Mouse (Mus musculus): ENCODE data around the gene Mark3. TPM values are rescaled to one million over a fixed set of nuclear protein-coding genes. Genes with fewer than 3 reads are reported as not detected.
"Not testable (repeated sequence)": the region's sequence is repeated elsewhere in the genome, so short reads cannot be mapped to it uniquely, and the experiment has no call there.

Mark3 gene
- polyA plus RNA-seq, 1 experiment from 2014 or later, result 25.7 TPM

GRCm38 (mm10) chr12:111538292-111539040 lies 35.9 kb upstream of the Mark3 start:
- H3K4me2 ChIP-seq, result peak overlapping the region; percentile 93
- H3K9ac ChIP-seq, result peak overlapping the region; percentile 99
- WGBS, result under 1% methylated on average over 100 of the region's 111 CpGs
- no peaks in the 10 kb centered on the region for H3K27me3 ChIP-seq (replicated peaks)
- peak overlapping the region; percentile 82 for H3K4me3 ChIP-seq
- H3K9me3 ChIP-seq, result no peaks in the 10 kb centered on the region
- ATAC-seq (ENCODE audit: extremely low read depth, insufficient number of reproducible peaks, low FRiP score, low TSS enrichment), result peak; percentile 78
- peaks cover 46% of the 10 kb centered on the region for H3K36me3 ChIP-seq
- H3K27ac ChIP-seq (replicated peaks), result peak overlapping the region; percentile 98
- H3K4me1 ChIP-seq, result peaks cover 56% of the 10 kb centered on the region

GRCm38 (mm10) chr12:111539041-111539345 lies 35.3 kb upstream of the Mark3 start:
- H3K4me1 ChIP-seq, result peaks cover 56% of the 10 kb centered on the region
- H3K4me2 ChIP-seq, result peak overlapping the region; percentile 93
- WGBS, result under 1% methylated on average over 18 of the region's 18 CpGs
- peak overlapping the region; percentile 98 for H3K27ac ChIP-seq (replicated peaks)
- H3K9ac ChIP-seq, result peak overlapping the region; percentile 99
- H3K9me3 ChIP-seq, result no peaks in the 10 kb centered on the region
- H3K36me3 ChIP-seq, result peaks cover 51% of the 10 kb centered on the region
- peak overlapping the region; percentile 82 for H3K4me3 ChIP-seq
- H3K27me3 ChIP-seq (replicated peaks), result no peaks in the 10 kb centered on the region
- no peak for ATAC-seq (ENCODE audit: extremely low read depth, insufficient number of reproducible peaks, low FRiP score, low TSS enrichment)

DNA sequence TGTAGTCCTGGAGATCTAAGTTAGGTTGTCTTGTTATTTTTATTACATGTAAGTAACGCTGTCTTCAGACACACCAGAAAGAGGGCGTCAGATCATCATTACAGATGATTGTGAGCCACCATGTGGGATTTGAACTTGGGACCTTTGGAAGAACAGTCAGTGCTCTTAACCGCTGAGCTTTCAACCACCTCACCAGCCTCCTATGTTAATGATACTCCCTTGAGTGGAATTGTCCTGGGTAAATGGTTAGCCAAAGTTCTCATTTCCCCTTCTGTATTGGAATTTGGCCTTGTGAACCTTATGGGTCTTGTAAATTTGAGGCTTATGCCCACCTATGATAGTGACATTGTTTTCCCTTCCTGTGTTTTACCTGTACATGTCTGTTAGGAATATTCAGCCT lies 27.3 kb upstream of the Mark3 start:
- 84% methylated on average over 3 of the region's 3 CpGs for WGBS
- no peak overlapping the region for H3K27ac ChIP-seq (replicated peaks)
- no peak for ATAC-seq (ENCODE audit: extremely low read depth, insufficient number of reproducible peaks, low FRiP score, low TSS enrichment)
- H3K9ac ChIP-seq, result no peak overlapping the region
- H3K9me3 ChIP-seq, result no peaks in the 10 kb centered on the region
- no peak overlapping the region for H3K4me3 ChIP-seq
- peaks cover 65% of the 10 kb centered on the region for H3K36me3 ChIP-seq
- no peaks in the 10 kb centered on the region for H3K4me1 ChIP-seq
- H3K27me3 ChIP-seq (replicated peaks), result no peaks in the 10 kb centered on the region
- H3K4me2 ChIP-seq, result no peak overlapping the region

GRCm38 (mm10) chr12:111548555-111549289 lies 25.6 kb upstream of the Mark3 start:
- Histone ChIP-seq H3K4me2 (no peak overlapping the region), H3K9ac (no peak overlapping the region), H3K36me3 (peaks cover 49% of the 10 kb centered on the region), H3K9me3 (no peaks in the 10 kb centered on the region), H3K27me3 (replicated peaks) (no peaks in the 10 kb centered on the region), H3K27ac (replicated peaks) (no peak overlapping the region), H3K4me3 (no peak overlapping the region), H3K4me1 (no peaks in the 10 kb centered on the region)
- 54% methylated on average over 2 of the region's 2 CpGs for WGBS
- no peak for ATAC-seq (ENCODE audit: extremely low read depth, insufficient number of reproducible peaks, low FRiP score, low TSS enrichment)

- no peaks in the 10 kb centered on the region for H3K27me3 ChIP-seq (replicated peaks)
- WGBS, result 49% methylated on average over 1 of the region's 1 CpGs
Observed at GRCm38 (mm10) chr12:111550679-111551078, 23.6 kb upstream of the Mark3 start.

GRCm38 (mm10) chr12:111552342-111552741 lies 22.0 kb upstream of the Mark3 start:
- Histone ChIP-seq H3K4me3 (no peak overlapping the region), H3K4me2 (no peak overlapping the region), H3K27ac (replicated peaks) (no peak overlapping the region), H3K9me3 (no peaks in the 10 kb centered on the region), H3K9ac (no peak overlapping the region), H3K36me3 (peaks cover 16% of the 10 kb centered on the region), H3K27me3 (replicated peaks) (no peaks in the 10 kb centered on the region), H3K4me1 (no peaks in the 10 kb centered on the region)
- ATAC-seq (ENCODE audit: extremely low read depth, insufficient number of reproducible peaks, low FRiP score, low TSS enrichment), result no peak
- WGBS, result 74% methylated on average over 8 of the region's 8 CpGs

More at GRCm38 (mm10) chr12:111550679-111551078, 23.6 kb upstream of the Mark3 start:
- H3K4me1 ChIP-seq, result no peaks in the 10 kb centered on the region
- no peak overlapping the region for H3K9ac ChIP-seq
- no peak for ATAC-seq (ENCODE audit: extremely low read depth, insufficient number of reproducible peaks, low FRiP score, low TSS enrichment)
- H3K9me3 ChIP-seq, result no peaks in the 10 kb centered on the region
- no peak overlapping the region for H3K27ac ChIP-seq (replicated peaks)
- H3K36me3 ChIP-seq, result peaks cover 32% of the 10 kb centered on the region
- H3K4me2 ChIP-seq, result no peak overlapping the region
- H3K4me3 ChIP-seq, result no peak overlapping the region

- no peak overlapping the region for H3K9ac ChIP-seq
- no peaks in the 10 kb centered on the region for H3K36me3 ChIP-seq
- H3K4me3 ChIP-seq, result no peak overlapping the region
- WGBS, result 60% methylated on average over 4 of the region's 4 CpGs
- no peak overlapping the region for H3K27ac ChIP-seq (replicated peaks)
- no peaks in the 10 kb centered on the region for H3K27me3 ChIP-seq (replicated peaks)
- H3K4me2 ChIP-seq, result no peak overlapping the region
- no peaks in the 10 kb centered on the region for H3K9me3 ChIP-seq
- H3K4me1 ChIP-seq, result peaks cover 9% of the 10 kb centered on the region
- no peak for ATAC-seq (ENCODE audit: extremely low read depth, insufficient number of reproducible peaks, low FRiP score, low TSS enrichment)
Observed at GRCm38 (mm10) chr12:111555357-111555756, 19.0 kb upstream of the Mark3 start.

GRCm38 (mm10) chr12:111555893-111556292 lies 18.4 kb upstream of the Mark3 start:
- ATAC-seq (ENCODE audit: extremely low read depth, insufficient number of reproducible peaks, low FRiP score, low TSS enrichment); H3K27me3 ChIP-seq (replicated peaks); H3K4me3 ChIP-seq; H3K9me3 ChIP-seq; H3K4me2 ChIP-seq; H3K9ac ChIP-seq; H3K36me3 ChIP-seq; H3K27ac ChIP-seq (replicated peaks); H3K4me1 ChIP-seq: not testable (repeated sequence)
- WGBS, result 78% methylated on average over 5 of the region's 5 CpGs

- H3K4me3 ChIP-seq, result no peak overlapping the region
- no peaks in the 10 kb centered on the region for H3K27me3 ChIP-seq (replicated peaks)
- no peak for ATAC-seq (ENCODE audit: extremely low read depth, insufficient number of reproducible peaks, low FRiP score, low TSS enrichment)
- 63% methylated on average over 6 of the region's 6 CpGs for WGBS
- no peaks in the 10 kb centered on the region for H3K36me3 ChIP-seq
- H3K4me1 ChIP-seq, result peaks cover 18% of the 10 kb centered on the region
- H3K9me3 ChIP-seq, result no peaks in the 10 kb centered on the region
- H3K9ac ChIP-seq, result no peak overlapping the region
- no peak overlapping the region for H3K27ac ChIP-seq (replicated peaks)
- no peak overlapping the region for H3K4me2 ChIP-seq
Observed at GRCm38 (mm10) chr12:111557538-111557937, 16.8 kb upstream of the Mark3 start.

- Histone ChIP-seq H3K27me3 (replicated peaks) (no peaks in the 10 kb centered on the region), H3K27ac (replicated peaks) (no peak overlapping the region), H3K4me1 (peaks cover 24% of the 10 kb centered on the region), H3K36me3 (no peaks in the 10 kb centered on the region), H3K4me3 (no peak overlapping the region), H3K4me2 (no peak overlapping the region), H3K9ac (no peak overlapping the region), H3K9me3 (no peaks in the 10 kb centered on the region)
- no peak for ATAC-seq (ENCODE audit: extremely low read depth, insufficient number of reproducible peaks, low FRiP score, low TSS enrichment)
- WGBS, result 38% methylated on average over 2 of the region's 2 CpGs
Observed at GRCm38 (mm10) chr12:111558655-111559054, 15.7 kb upstream of the Mark3 start.

- H3K4me3 ChIP-seq, result peak overlapping the region; percentile 31
- no peaks in the 10 kb centered on the region for H3K9me3 ChIP-seq
- H3K4me1 ChIP-seq, result peaks cover 24% of the 10 kb centered on the region
- ATAC-seq (ENCODE audit: extremely low read depth, insufficient number of reproducible peaks, low FRiP score, low TSS enrichment), result no peak
- no peaks in the 10 kb centered on the region for H3K36me3 ChIP-seq
- no peak overlapping the region for H3K27ac ChIP-seq (replicated peaks)
- no peaks in the 10 kb centered on the region for H3K27me3 ChIP-seq (replicated peaks)
- WGBS, result 42% methylated on average over 18 of the region's 18 CpGs
- peak overlapping the region; percentile 58 for H3K4me2 ChIP-seq
- peak overlapping the region; percentile 56; the same call in 1 of the 2 replicates for H3K9ac ChIP-seq
Observed at GRCm38 (mm10) chr12:111559647-111560258, 14.6 kb upstream of the Mark3 start.
